Mouse (Mus musculus): ENCODE measurements around the gene Csnk2b. TPM values are rescaled to one million over a fixed set of nuclear protein-coding genes. Genes with fewer than 3 reads are reported as not detected.

The Csnk2b gene
- polyA plus RNA-seq, 1 experiment from 2014 or later, result 300 TPM

GRCm38 (mm10) chr17:35074097-35074496 is 47.8 kb downstream of the Csnk2b start:
- H3K9me3 ChIP-seq (replicated peaks; ENCODE audit: low read length), result no peaks in the 10 kb centered on the region
- H3K9ac ChIP-seq (ENCODE audit: low read depth, low read length), result no peak overlapping the region
- WGBS, result 35% methylated on average over 17 of the region's 17 CpGs
- no peak for TF ChIP-seq CTCF (IDR thresholded peaks at IDR 0.05; ENCODE audit: low read depth)
- H3K4me1 ChIP-seq (replicated peaks; ENCODE audit: insufficient read depth, low read length), result peaks cover 3% of the 10 kb centered on the region; the same call in 1 of the 2 replicates
- ATAC-seq (replicated peaks; ENCODE audit: low FRiP score, low read depth) (no peak), DNase-seq (ENCODE audit: low spot score) (no peak)
- no peak overlapping the region for H3K4me2 ChIP-seq (ENCODE audit: low read length)
- H3K27ac ChIP-seq, result no peak overlapping the region
- no peaks in the 10 kb centered on the region for H3K27me3 ChIP-seq (ENCODE audit: insufficient read depth, low read length)
- no peak overlapping the region for H3K4me3 ChIP-seq (replicated peaks; ENCODE audit: low read depth, low read length)
- H3K36me3 ChIP-seq (ENCODE audit: insufficient read depth, low read length), result no peaks in the 10 kb centered on the region

- Histone ChIP-seq H3K9ac (ENCODE audit: low read depth, low read length) (no peak overlapping the region), H3K9me3 (replicated peaks; ENCODE audit: low read length) (no peaks in the 10 kb centered on the region), H3K36me3 (ENCODE audit: insufficient read depth, low read length) (no peaks in the 10 kb centered on the region), H3K27me3 (ENCODE audit: insufficient read depth, low read length) (no peaks in the 10 kb centered on the region), H3K27ac (no peak overlapping the region), H3K4me3 (replicated peaks; ENCODE audit: low read depth, low read length) (no peak overlapping the region), H3K4me1 (replicated peaks; ENCODE audit: insufficient read depth, low read length) (0 out of 2 replicates have a peak, but pooled peaks cover under 1% of the 10 kb centered on the region), H3K4me2 (ENCODE audit: low read length) (no peak overlapping the region)
- 42% methylated on average over 9 of the region's 9 CpGs for WGBS
- ATAC-seq (replicated peaks; ENCODE audit: low FRiP score, low read depth) (no peak), DNase-seq (ENCODE audit: low spot score) (no peak)
- TF ChIP-seq CTCF (IDR thresholded peaks at IDR 0.05; ENCODE audit: low read depth), result no peak
Measured at GRCm38 (mm10) chr17:35071454-35071853, 50.4 kb downstream of the Csnk2b start.

- DNase-seq (ENCODE audit: low spot score) (no peak), ATAC-seq (replicated peaks; ENCODE audit: low FRiP score, low read depth) (no peak)
- H3K4me3 ChIP-seq (replicated peaks; ENCODE audit: low read depth, low read length), result no peak overlapping the region
- 59% methylated on average over 6 of the region's 6 CpGs for WGBS
- H3K4me1 ChIP-seq (replicated peaks; ENCODE audit: insufficient read depth, low read length), result no peaks in the 10 kb centered on the region
- H3K4me2 ChIP-seq (ENCODE audit: low read length), result no peak overlapping the region
- no peaks in the 10 kb centered on the region for H3K27me3 ChIP-seq (ENCODE audit: insufficient read depth, low read length)
- no peak overlapping the region for H3K27ac ChIP-seq
- no peak for TF ChIP-seq CTCF (IDR thresholded peaks at IDR 0.05; ENCODE audit: low read depth)
- H3K36me3 ChIP-seq (ENCODE audit: insufficient read depth, low read length), result no peaks in the 10 kb centered on the region
- H3K9ac ChIP-seq (ENCODE audit: low read depth, low read length), result no peak overlapping the region
- no peaks in the 10 kb centered on the region for H3K9me3 ChIP-seq (replicated peaks; ENCODE audit: low read length)
Measured at GRCm38 (mm10) chr17:35070556-35071229, 51.2 kb downstream of the Csnk2b start.

GRCm38 (mm10) chr17:35068213-35068914 is 53.5 kb downstream of the Csnk2b start:
- 76% methylated on average over 17 of the region's 17 CpGs for WGBS

More at GRCm38 (mm10) chr17:35068213-35068914, 53.5 kb downstream of the Csnk2b start:
- Histone ChIP-seq H3K4me1 (replicated peaks; ENCODE audit: insufficient read depth, low read length) (peaks cover 10% of the 10 kb centered on the region; the same call in 1 of the 2 replicates), H3K9ac (ENCODE audit: low read depth, low read length) (no peak overlapping the region), H3K4me3 (replicated peaks; ENCODE audit: low read depth, low read length) (no peak overlapping the region), H3K27me3 (ENCODE audit: insufficient read depth, low read length) (no peaks in the 10 kb centered on the region), H3K27ac (no peak overlapping the region), H3K9me3 (replicated peaks; ENCODE audit: low read length) (no peaks in the 10 kb centered on the region), H3K4me2 (ENCODE audit: low read length) (no peak overlapping the region), H3K36me3 (ENCODE audit: insufficient read depth, low read length) (no peaks in the 10 kb centered on the region)
- ATAC-seq (replicated peaks; ENCODE audit: low FRiP score, low read depth) (no peak), DNase-seq (ENCODE audit: low spot score) (no peak)
- no peak for TF ChIP-seq CTCF (IDR thresholded peaks at IDR 0.05; ENCODE audit: low read depth)

Other genes with a start within 250 kb of the Csnk2b start
- 2.3 and 3.4 TPM in 2 replicates for gene Zbtb12, start 242.6 kb downstream of the Csnk2b start, polyA plus RNA-seq (2015; fragmentation: Nextera tagmentation; extraction: Ambion mirVana)
- gene Gm20547, start 240.0 kb downstream of the Csnk2b start, polyA plus RNA-seq (2015; fragmentation: Nextera tagmentation; extraction: Ambion mirVana), result not detected in 2 replicates
- gene C2, start 223.8 kb downstream of the Csnk2b start, polyA plus RNA-seq (2015; fragmentation: Nextera tagmentation; extraction: Ambion mirVana), result 7.0 and 7.4 TPM in 2 replicates
- 44.1 and 49.1 TPM in 2 replicates for gene Ehmt2, start 223.6 kb downstream of the Csnk2b start, polyA plus RNA-seq (2015; fragmentation: Nextera tagmentation; extraction: Ambion mirVana)
- gene Slc44a4, start 207.6 kb downstream of the Csnk2b start, polyA plus RNA-seq (2015; fragmentation: Nextera tagmentation; extraction: Ambion mirVana), result 24.2 and 27.3 TPM in 2 replicates
- 92.0 and 101 TPM in 2 replicates for gene Neu1, start 190.8 kb downstream of the Csnk2b start, polyA plus RNA-seq (2015; fragmentation: Nextera tagmentation; extraction: Ambion mirVana)
- 2.2 and 2.6 TPM in 2 replicates for gene Hspa1b, start 162.8 kb downstream of the Csnk2b start, polyA plus RNA-seq (2015; fragmentation: Nextera tagmentation; extraction: Ambion mirVana)
- not detected in 2 replicates for gene Gm20481, start 152.1 kb downstream of the Csnk2b start, polyA plus RNA-seq (2015; fragmentation: Nextera tagmentation; extraction: Ambion mirVana)
- 22.4 and 23.5 TPM in 2 replicates for gene Hspa1a, start 149.9 kb downstream of the Csnk2b start, polyA plus RNA-seq (2015; fragmentation: Nextera tagmentation; extraction: Ambion mirVana)
- gene Hspa1l, start 149.3 kb downstream of the Csnk2b start, polyA plus RNA-seq (2015; fragmentation: Nextera tagmentation; extraction: Ambion mirVana), result 0.54 and 0.72 TPM in 2 replicates
- gene Lsm2, start 140.2 kb downstream of the Csnk2b start, polyA plus RNA-seq (2015; fragmentation: Nextera tagmentation; extraction: Ambion mirVana), result 133 and 141 TPM in 2 replicates
- gene Vars, start 121.1 kb downstream of the Csnk2b start, polyA plus RNA-seq (2015; fragmentation: Nextera tagmentation; extraction: Ambion mirVana), result 61.3 and 63.3 TPM in 2 replicates
- 0.16 and 0.20 TPM in 2 replicates for gene Vwa7, start 105.5 kb downstream of the Csnk2b start, polyA plus RNA-seq (2015; fragmentation: Nextera tagmentation; extraction: Ambion mirVana)
- gene Sapcd1, start 94.0 kb downstream of the Csnk2b start, polyA plus RNA-seq (2015; fragmentation: Nextera tagmentation; extraction: Ambion mirVana), result 2.3 and 3.7 TPM in 2 replicates
- gene Msh5, start 75.3 kb downstream of the Csnk2b start, polyA plus RNA-seq (2015; fragmentation: Nextera tagmentation; extraction: Ambion mirVana), result 2.7 and 3.0 TPM in 2 replicates
- gene Clic1, start 72.1 kb downstream of the Csnk2b start, polyA plus RNA-seq (2015; fragmentation: Nextera tagmentation; extraction: Ambion mirVana), result 266 and 282 TPM in 2 replicates
- gene Ddah2, start 63.0 kb downstream of the Csnk2b start, polyA plus RNA-seq (2015; fragmentation: Nextera tagmentation; extraction: Ambion mirVana), result 227 and 244 TPM in 2 replicates
- not detected in 2 replicates for gene Ly6g6c, start 56.7 kb downstream of the Csnk2b start, polyA plus RNA-seq (2015; fragmentation: Nextera tagmentation; extraction: Ambion mirVana)
- 0.36 and 0.45 TPM in 2 replicates for gene Mpig6b, start 55.9 kb downstream of the Csnk2b start, polyA plus RNA-seq (2015; fragmentation: Nextera tagmentation; extraction: Ambion mirVana)
- 1.3 and 1.6 TPM in 2 replicates for gene Ly6g6e, start 45.2 kb downstream of the Csnk2b start, polyA plus RNA-seq (2015; fragmentation: Nextera tagmentation; extraction: Ambion mirVana)
- 7.6 and 7.8 TPM in 2 replicates for gene Ly6g6d, start 44.0 kb downstream of the Csnk2b start, polyA plus RNA-seq (2015; fragmentation: Nextera tagmentation; extraction: Ambion mirVana)
- gene Ly6g6f, start 36.4 kb downstream of the Csnk2b start, polyA plus RNA-seq (2015; fragmentation: Nextera tagmentation; extraction: Ambion mirVana), result not detected in 2 replicates
- gene Abhd16a, start 32.8 kb downstream of the Csnk2b start, polyA plus RNA-seq (2015; fragmentation: Nextera tagmentation; extraction: Ambion mirVana), result 109 and 113 TPM in 2 replicates
- not detected in 2 replicates for gene Ly6g5c, start 13.8 kb downstream of the Csnk2b start, polyA plus RNA-seq (2015; fragmentation: Nextera tagmentation; extraction: Ambion mirVana)
- gene Ly6g5b, start 6.6 kb downstream of the Csnk2b start, polyA plus RNA-seq (2015; fragmentation: Nextera tagmentation; extraction: Ambion mirVana), result 0.69 and 1.1 TPM in 2 replicates
- gene Gpank1, start 598 bp downstream of the Csnk2b start, polyA plus RNA-seq (2015; fragmentation: Nextera tagmentation; extraction: Ambion mirVana), result 14.6 and 15.2 TPM in 2 replicates
- 10.5 and 11.9 TPM in 2 replicates for gene D17H6S53E, start 4.3 kb upstream of the Csnk2b start, polyA plus RNA-seq (2015; fragmentation: Nextera tagmentation; extraction: Ambion mirVana)
- gene Apom, start 10.0 kb upstream of the Csnk2b start, polyA plus RNA-seq (2015; fragmentation: Nextera tagmentation; extraction: Ambion mirVana), result 59.6 and 64.2 TPM in 2 replicates
- gene Bag6, start 13.1 kb upstream of the Csnk2b start, polyA plus RNA-seq (2015; fragmentation: Nextera tagmentation; extraction: Ambion mirVana), result 46.0 and 50.2 TPM in 2 replicates
- 79.2 and 94.5 TPM in 2 replicates for gene Prrc2a, start 42.8 kb upstream of the Csnk2b start, polyA plus RNA-seq (2015; fragmentation: Nextera tagmentation; extraction: Ambion mirVana)
- 13.1 and 14.8 TPM in 2 replicates for gene Aif1, start 54.0 kb upstream of the Csnk2b start, polyA plus RNA-seq (2015; fragmentation: Nextera tagmentation; extraction: Ambion mirVana)
- 11.4 and 15.0 TPM in 2 replicates for gene Lst1, start 66.4 kb upstream of the Csnk2b start, polyA plus RNA-seq (2015; fragmentation: Nextera tagmentation; extraction: Ambion mirVana)
- 0.98 and 1.0 TPM in 2 replicates for gene Ltb, start 72.4 kb upstream of the Csnk2b start, polyA plus RNA-seq (2015; fragmentation: Nextera tagmentation; extraction: Ambion mirVana)
- gene Tnf, start 80.0 kb upstream of the Csnk2b start, polyA plus RNA-seq (2015; fragmentation: Nextera tagmentation; extraction: Ambion mirVana), result 0.19 and 0.25 TPM in 2 replicates
- gene Lta, start 83.3 kb upstream of the Csnk2b start, polyA plus RNA-seq (2015; fragmentation: Nextera tagmentation; extraction: Ambion mirVana), result 0.15 TPM in 1 of 2 replicates, not detected in the other
- gene Gm16181, start 98.8 kb upstream of the Csnk2b start, polyA plus RNA-seq (2015; fragmentation: Nextera tagmentation; extraction: Ambion mirVana), result 0.25 and 0.29 TPM in 2 replicates
- gene Atp6v1g2, start 111.6 kb upstream of the Csnk2b start, polyA plus RNA-seq (2015; fragmentation: Nextera tagmentation; extraction: Ambion mirVana), result 6.6 and 6.7 TPM in 2 replicates
- 11.7 and 14.5 TPM in 2 replicates for gene Nfkbil1, start 113.7 kb upstream of the Csnk2b start, polyA plus RNA-seq (2015; fragmentation: Nextera tagmentation; extraction: Ambion mirVana)
- gene Ddx39b, start 119.7 kb upstream of the Csnk2b start, polyA plus RNA-seq (2015; fragmentation: Nextera tagmentation; extraction: Ambion mirVana), result 303 and 329 TPM in 2 replicates
- 111 and 125 TPM in 2 replicates for gene H2-D1, start 140.7 kb upstream of the Csnk2b start, polyA plus RNA-seq (2015; fragmentation: Nextera tagmentation; extraction: Ambion mirVana)
- not detected in 2 replicates for gene H2-Q1, start 198.4 kb upstream of the Csnk2b start, polyA plus RNA-seq (2015; fragmentation: Nextera tagmentation; extraction: Ambion mirVana)
- 4.6 and 6.1 TPM in 2 replicates for gene H2-Q2, start 220.2 kb upstream of the Csnk2b start, polyA plus RNA-seq (2015; fragmentation: Nextera tagmentation; extraction: Ambion mirVana)